Mouse (Mus musculus) embryo, embryonic 11.5 days (tissue): ENCODE data around the gene Mrpl16.

Source experiments
- DNase-seq: peaks from one replicate; pipeline ENCODE4 v3.0.0-alpha.2; 2012; ENCODE audit warnings: low read depth, low spot score

Gene Mrpl16

DNA sequence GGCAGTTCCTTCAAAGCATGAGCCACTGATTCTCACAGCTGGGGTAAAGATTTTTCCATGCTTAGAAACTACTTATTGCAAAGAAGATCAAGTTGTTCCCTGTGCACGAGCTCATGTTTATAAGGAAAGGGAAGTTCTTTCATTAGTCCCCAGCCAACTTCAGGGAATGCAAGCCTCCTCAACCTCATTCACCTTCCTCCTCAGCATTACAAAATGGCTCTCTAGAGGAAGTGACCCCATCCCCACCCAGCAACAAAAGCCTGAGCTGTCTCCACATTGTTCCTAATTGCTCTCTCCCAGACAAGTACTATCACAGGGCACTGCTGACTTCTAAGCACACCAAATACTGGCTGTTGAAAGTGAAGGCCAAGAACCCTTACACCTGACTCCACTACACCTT is 34.2 kb downstream of the Mrpl16 start:
- no peak for DNase-seq

DNA sequence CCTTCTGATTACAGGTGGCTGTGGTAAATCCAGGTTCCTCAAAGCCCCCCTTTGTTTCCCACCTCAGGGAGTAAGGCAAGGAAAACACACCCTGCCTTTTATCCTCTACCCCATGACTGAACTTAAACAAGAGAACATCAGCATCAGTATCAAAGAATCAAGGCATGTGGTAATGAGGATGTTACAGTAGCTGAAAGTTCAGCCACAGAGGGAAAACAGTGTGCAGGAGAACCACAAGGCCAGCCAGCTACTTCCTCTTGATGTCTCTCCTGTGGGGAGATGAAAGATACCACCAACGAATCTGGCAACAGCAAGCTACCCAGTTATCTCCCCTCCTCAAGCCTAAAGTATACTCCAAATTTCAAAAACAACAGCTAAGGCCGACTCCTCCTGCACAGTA is 37.1 kb downstream of the Mrpl16 start:
- DNase-seq, result no peak

DNA sequence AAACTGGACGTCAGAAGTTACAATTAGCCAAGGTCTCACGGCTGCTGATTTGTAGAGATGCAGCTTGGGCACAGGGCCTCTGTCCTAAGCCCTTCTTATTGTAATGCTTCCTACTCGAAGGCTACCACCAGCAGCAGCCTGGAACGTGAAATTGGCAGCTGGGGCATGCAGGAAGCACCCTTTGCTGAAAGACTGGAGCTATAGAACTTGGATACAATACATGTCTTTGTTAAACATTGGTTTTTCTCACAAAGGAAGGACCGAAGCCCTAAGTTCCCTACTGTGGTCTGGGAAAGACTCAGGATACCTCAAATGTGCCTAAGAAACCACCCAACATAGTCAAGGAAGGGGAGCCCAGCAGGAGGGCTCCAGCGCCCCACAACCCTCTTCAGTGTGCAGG is 37.6 kb downstream of the Mrpl16 start:
- DNase-seq, result no peak

DNA sequence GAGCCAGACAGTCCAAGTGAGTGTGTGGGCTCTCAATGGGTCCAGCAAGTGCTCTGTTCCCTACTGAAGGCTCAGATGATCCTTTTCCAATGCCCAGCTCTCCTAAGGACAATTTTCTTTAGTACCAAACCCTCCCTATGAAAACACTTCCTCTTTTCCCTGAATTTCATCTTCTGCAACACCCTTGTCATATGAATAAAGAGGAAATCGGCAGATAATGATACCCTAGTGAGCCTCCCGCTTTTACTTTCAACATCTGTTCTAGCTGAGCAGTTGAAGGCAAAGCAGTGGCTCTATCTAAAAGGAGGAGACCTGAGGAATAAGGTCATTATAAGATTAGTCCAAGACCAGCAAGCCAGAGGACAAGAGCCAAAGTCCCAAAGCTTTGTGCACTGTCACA is 38.3 kb downstream of the Mrpl16 start:
- DNase-seq, result no peak

DNA sequence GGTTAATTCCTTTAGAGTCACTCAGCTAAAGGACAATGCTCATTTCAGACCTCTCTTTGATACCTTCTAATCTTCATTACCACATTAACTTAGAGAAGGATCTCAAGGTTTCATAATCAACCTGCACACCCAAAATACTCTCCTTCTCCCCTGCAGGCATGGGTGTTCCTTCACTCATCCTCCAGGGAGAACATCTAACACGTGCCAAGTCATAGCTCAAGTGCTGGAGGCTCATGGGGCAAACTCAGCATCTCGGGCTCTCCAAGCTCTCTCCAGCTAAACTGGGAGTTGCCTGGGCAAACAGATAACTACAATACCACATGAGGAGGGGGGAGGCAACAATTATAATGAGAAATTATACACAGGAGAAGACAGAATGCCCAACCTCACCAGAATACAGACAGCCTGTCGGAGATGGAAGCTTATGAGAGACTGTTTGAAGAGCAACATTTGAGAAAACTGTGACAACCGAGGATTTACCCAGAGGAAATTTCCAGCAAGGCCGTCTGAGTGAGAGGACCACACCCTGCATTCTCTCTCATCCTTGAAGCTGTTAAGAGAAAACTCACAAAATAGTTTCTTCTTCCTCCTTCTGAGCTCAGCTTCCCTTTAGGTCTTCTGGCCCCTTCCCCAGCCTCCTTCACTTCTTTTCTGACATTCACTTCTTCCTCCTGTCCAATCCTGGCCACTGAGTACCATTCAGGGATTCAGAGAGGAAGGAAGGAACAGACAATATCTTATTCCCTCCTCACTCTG is 40.0 kb downstream of the Mrpl16 start:
- no peak for DNase-seq

DNA sequence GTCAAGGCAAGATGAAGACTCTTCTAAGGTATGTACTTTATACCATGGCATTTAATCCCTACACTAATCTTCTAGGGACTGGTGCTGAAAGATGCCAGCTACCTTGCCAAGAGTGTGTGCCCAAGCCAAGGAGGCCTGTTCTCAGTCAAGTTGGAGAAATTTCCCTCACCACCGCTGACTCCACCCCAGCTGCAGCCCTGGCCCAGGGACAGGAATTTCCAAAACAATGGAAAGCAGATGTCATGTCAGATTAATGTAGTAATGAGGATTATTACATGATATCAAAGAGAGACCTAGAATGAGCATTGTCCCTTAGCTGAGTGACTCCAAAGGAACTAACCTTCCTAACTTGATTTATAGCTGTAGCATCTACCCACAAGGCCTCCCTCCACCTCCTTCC is 40.7 kb downstream of the Mrpl16 start:
- DNase-seq, result no peak

DNA sequence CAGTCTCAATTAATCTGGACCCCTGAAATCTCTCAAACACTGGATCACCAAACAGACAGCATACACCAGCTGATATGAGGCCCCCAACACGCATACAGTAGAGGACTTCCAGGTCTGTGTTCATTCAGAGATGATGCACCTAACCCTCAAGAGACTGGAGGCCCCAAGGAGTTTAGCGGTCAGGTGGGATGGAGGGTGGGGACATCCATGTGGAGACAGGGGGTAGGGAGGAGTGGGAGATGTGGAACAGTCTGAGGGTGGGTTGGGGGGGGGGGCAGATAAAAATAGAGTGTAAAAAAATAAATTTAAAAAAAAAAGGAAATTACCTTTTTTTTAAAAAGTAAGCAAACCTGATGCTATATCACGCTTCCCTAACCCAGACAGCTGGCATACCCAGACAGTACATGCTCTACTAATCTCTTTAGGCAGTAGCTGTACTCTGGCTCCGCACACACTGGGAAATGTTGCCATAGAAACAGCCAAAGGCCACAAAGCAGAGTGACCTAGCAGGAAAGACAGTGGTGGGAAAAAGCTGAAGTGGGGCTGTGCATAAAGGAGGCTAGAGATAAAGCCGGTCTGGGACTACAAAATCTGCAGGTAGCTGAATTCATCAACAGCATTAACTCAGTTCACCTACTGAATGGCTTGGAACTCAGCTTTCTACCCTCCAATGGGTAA is 41.6 kb downstream of the Mrpl16 start:
- no peak for DNase-seq

DNA sequence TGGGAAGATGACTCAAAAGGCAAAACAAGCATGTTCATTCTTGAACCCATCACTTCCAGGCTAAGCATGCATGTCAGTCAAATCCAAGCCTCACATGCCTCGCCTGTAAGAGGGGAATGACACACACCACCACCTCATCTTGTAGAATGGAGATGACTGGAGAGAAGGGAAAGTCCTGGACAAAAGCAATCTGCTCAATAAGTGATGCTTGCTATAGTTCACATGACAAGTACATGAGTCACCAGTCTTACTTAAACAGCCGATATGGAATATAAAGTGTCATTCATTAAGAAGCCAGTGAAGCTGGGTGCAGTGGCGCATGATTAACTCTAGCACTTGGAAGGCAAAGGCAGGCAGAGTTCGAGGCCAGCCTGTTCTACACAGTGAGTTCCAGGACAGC is 42.9 kb downstream of the Mrpl16 start:
- DNase-seq, result no peak

DNA sequence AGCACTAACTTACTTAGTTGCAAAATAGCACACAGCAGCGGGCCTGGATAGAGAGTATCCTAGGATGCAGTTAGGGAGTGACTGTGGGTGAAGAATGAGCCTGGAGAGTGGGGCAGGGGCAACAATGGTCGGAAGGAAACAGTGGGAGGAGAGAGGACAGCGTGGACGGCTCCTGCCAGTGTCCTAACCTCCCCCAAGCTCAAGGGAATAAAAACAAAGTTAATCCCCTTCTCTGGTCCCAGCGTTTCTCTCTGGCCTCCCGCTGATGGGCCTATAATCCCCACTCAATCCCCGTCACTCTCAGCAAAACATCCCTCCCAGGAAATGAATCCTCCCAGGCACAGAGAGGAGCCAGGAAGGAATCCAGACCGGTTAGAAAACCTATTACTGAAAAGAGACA is 43.5 kb downstream of the Mrpl16 start:
- DNase-seq, result no peak

DNA sequence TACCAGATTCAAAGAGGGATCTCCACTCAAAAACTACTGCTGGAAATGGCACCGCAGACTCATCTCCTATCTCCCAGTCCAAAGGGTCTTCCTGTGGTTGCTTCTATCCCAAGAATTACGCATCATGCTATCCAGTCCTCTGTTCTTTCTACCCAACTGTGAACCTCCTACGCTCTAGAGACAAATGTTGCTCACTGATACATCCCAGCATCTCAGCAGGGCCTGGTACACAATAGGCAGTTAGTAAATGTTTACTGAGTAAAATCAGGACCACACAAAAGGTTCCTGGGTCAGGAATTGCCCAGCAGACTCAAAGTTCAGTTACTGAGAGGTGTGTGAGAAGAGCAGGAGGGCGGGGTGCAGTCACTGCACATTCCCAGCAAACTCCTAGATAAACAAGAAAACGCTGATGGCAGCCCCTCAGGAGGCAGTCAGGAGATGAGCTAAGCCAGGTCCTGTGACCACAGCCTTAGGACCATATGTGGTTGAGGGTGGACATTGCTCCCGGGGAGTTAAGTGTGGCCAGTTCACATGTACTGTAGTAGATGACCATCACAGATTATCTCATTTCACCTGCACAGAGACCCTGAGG is 44.6 kb downstream of the Mrpl16 start:
- DNase-seq, result no peak

DNA sequence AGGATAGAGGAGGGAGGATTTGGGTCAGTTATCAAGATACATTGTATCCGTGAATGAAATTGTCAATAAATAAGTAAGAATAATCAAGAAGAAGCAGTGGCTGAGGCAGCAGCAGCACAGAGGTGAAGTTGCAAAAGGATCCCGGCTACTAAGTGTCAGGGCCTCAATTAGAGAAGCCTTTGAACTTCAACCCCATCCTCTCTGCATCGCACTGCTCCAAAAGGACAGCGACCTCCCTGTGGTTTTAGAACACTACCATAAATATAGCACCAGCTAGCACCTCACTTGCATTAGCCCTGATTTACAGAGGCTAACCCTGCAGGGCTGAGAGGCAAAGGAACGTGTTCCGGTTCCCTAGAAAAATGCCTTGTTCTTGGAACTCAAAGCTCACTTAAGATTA is 46.5 kb downstream of the Mrpl16 start:
- DNase-seq, result no peak

DNA sequence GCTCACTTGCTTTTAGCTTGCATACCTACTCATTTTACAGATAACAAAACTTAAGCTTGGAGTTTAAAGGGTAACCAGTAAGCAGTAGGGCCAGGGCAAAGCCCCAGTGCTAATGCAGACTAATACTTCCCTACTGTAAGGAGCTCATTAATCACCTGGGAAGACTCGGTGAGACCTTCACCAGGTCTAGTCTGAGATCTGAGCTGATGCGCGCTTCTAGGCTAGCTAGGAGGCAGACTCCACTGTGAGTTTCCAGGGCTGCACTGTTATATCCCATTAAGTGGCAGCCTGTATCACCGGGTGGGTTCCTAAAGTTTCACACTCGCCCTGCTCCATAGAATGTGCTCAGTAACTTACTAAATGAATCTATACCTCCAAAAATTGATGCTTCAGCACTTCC is 47.4 kb downstream of the Mrpl16 start:
- no peak for DNase-seq

DNA sequence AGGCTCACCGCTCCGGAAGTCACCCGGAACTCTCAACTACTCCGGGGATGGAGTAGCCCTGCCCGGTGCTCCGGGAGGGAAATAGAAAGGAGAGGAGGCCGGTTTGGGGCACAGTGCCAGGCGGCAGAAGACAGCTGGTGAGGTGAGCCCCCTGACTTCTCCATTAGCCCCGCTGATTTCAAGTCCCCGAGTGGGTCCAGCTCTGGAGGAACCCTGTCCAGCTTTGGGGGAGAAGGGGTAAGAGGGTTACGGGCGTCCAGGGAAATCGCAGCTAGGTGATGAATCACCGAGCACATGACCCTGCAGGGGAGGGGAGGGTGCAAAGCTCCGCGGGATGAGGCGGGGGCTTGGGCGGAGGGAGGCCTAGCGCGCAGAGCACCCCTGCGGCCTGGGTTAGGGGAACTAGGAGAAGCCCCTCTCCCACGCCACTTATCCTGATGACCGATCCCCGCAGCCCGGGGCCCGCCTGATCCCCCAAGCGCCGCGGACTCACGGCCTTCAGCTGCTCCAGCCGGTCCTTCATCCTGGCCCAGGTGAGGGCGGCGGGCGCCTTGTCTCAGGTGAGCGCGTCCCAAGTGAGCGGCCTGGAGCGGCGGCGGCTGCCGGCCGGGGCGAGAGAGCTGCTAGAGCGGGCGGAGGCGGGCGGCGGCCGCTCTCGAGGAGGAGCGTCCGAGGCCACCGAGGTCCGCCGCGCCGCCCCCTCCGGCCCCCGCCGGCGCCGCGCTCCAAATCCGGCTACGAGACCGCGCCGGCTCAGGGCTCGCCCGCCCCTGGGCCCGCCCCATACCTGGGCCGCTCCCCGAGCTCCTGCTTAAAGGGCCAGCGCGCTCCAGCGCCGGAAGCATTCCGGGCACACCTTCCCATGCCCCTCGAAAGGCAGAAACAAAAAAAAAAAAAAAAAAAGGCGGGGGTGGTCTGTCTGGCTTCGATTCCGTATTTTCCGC is 48.3 kb downstream of the Mrpl16 start:
- no peak for DNase-seq

DNA sequence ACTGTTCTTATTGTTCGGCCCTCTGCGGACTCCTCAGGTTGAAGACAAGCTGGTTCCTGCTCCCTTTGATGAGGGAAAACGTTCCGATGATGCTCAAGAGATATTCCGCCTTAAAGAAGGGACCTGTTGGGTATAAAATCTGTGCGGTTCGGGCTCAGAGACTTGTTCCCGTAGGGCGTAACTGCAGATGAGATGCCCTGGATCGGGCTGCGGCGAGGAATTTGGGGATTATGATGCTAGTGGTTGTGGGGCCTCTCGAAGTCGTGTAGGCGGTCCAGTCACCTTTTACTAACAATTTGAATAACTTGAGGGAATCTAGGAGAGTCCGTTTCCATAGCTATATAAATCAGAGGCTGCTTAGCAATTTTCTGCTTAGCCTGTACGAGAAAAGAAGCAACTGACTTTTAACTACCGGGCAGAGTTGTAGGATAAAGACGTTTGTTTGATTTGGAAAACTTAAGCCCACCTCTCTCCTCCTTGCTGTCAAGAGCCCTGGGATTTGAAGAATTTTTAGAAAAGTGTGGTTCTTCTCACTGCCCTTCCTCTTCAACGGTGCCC is 49.0 kb downstream of the Mrpl16 start, which contains the start of gene Stx3:
Stx3 (minus strand) TSS at position 261 of the 558 bp plus-strand sequence.
- DNase-seq, result no peak

DNA sequence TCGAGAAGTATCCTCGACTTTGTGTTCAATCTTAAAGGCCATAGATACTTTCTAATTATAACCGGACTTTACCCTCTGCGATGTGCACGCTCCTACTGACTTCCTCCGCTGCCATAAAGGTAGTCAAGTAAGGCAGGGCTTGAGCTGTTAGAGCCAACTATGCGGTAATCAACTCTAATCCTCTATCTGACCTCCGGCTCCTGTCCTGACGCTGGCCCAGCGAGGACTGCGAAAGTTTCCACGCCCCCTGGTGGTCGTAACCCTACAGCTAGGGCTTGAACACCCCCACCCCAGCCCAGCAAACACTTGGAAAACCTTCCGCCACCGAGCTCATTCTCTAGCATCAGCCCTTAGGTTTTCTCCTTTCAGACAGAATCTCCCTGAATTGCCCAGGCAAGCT is 49.6 kb downstream of the Mrpl16 start:
- DNase-seq, result peak; percentile 72

DNA sequence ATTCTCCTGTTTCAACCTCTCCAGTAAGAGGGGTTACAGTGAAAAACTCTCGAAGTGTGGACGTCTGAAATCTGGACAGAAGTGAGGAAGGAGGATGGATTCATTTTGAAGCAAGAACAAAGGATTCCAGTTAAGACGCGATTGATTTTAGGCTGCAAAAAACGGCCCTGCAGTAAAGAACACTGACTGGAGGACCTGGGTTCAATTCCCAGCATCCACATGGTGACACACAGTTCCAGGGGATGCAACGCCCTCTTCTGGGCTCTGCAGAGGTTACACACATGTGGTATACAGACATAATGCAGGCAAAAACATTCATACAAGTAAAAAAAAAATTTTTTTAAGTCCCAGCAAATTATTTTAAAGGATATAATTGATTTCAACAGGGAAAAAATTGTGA is 50.0 kb downstream of the Mrpl16 start:
- no peak for DNase-seq

DNA sequence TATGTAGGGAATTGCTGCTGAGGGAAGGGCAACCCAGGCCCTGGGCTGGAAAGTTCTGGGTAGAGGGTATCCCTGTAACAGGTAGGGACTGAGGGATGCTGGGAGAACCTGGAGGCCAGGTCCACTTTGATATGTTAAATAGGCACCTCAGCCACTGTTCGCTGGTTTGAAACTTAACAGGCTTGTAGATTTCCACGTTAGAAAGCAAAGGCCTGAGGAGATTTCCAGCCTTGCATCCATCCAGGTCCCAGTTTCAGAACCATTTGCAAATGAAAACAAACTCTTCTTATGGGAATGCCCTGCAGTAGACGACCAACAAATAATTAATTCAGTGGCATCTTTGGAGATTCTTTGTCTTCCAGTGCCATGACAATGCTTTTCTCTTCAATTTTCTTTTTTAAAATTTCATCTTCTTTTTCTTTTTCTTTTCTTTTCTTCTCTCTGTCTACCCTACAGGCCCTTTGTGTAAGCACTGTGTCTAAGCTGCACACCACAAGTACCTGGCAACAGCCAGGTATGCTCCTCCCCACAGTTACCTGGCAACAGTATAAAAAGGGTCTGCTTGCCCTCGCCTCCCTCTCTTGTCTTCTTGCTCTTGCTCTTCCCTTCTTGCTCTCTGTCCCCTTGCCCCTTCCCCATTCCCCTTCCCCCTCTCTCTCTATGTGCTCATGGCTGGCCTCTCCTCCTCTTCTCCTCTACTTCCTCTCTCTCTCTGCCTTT is 53.3 kb downstream of the Mrpl16 start:
- no peak for DNase-seq
